Mouse (Mus musculus): ENCODE results near the gene Psma5. TPM values are rescaled to one million over a fixed set of nuclear protein-coding genes. Genes with fewer than 3 reads are reported as not detected.
"Not testable (repeated sequence)": the region's sequence is repeated elsewhere in the genome, so short reads cannot be mapped to it uniquely, and the experiment has no call there.

The Psma5 gene
- total RNA-seq (2022), result 10 to 100 TPM; 75.1 to 78.6 (median 77.7) TPM

DNA sequence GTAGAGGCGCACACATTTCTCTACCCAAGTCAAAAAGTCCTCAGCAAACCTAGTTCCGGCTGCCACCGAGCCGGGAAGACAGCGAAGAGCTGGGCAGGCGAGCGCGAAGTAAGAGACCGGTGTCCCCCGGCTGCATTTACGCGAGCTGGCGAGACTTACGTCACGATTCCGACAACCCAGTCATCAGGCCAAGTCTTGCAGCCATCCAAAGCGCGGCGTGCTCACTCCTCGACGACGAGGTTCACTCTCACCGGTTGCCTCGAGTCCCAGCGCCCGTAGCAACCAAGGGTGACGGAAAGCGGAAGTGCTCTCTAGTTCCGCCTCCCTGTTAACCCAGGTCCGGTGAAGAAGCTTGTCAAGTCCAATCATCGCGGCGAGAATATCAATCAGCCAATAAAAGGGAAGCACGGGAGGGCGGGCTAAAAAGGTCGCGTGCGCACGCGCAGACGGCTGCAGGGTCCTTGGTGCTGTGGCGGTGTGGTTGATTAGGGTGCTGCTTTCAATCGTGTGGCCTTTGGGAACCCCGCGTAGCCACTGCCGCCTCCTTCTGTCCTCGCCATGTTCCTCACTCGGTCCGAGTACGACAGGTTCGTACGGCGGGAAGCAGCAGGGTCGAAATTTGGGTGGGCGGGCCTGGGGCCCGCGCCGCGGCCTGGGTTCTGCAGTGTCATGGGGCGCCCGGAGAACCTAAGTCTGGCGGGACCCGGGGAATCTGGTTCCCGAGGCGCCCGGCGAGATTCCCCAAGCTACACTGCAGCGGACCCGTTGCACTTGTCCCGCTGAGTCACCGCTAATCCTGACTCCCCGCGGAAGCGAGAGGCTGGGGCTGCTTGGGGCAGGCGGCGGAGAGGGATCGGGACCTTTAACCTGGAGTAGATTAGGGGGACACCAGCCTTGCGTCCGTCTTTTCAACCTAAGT, at the start of gene Psma5:
Gene Psma5 (plus strand): TSS at position 208 of the 919 bp plus-strand sequence.
- peak; percentile 93 to 96 for DNase-seq (ENCODE audit: low spot score in 2 of 2)

DNA sequence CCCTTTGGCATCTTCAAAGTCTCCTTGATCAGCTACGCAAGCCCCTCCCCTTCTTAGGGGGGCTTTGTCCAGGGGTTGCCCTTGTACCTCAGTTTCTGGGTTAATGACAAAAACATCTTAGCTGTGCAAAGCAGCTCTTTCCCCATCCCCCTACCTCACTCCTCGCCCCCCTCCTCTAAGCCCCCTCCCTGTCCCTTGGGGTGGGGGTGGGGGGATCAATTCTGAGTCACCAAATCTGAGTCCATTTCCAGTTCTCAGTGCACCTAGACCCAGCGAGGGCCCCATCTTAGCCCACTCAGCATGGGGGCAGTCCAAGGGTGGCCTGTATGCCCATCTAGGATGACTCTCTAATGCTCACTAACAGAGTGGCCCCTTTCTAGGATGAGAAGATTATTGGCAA, 47.7 kb upstream of the Psma5 start:
- DNase-seq (ENCODE audit: low spot score in 2 of 2), result no peak

DNA sequence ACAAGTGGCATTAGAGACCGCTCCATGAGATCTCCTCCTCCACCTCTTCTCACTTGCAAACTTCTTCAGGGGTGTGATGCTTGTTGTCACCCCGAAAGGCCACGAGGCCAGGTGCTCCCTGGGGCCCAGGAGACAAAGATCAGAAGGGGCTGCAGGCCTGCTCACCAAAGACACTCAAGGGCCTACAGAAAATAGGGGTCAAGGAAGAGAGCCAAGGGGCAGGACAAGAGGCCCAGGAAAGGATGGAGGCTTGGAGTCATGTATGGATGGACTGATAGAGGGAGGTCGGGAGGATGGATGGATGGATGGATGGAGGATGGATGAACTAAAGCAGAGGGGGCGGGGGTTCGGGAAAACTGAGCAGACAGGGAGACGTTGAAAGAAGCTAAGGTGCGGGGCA, 47.2 kb upstream of the Psma5 start:
- peak in 1 of 2 experiments; percentile 14 for DNase-seq (ENCODE audit: low spot score in 2 of 2)

DNA sequence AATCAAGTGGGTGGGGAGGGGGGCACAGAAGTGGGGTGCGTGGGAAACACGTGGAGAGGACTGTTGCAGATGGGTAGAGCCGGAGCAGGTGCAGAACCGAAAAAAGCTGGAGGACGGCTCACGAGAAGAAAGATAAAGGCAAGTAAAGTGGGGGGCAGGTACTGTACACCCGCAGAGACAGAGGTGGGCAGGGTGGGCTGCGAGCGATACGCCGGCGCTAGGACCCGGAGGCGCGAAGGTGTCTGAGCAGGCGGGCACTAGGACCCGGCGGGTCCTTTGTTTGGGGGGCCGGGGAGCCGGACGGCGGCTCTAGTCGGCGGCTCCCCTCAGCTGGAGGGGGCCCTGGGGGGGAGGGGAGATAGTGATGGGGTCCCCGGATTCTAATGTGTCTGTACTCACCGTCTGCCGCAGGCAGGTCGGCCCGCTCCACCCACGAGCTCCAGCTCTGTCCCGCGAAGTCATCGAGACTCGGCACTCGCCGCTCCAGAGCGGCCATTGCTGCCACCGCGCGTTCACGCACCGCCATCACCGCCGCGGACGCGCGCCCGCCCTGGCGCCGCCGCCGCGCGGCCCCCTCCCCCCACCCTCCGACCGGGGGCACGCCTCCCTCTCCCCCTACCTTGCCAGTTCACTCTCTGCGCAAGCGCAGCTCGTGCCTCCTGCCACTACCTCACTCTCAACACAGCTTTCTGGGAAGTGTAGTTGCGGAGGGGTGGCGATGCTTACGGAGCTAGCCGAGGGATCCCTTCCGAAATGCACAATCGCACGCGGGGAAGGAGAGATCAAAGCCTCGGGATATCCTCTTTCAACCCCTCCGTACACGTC, 46.6 kb upstream of the Psma5 start:
- peak; percentile 94 for DNase-seq (ENCODE audit: low spot score in 2 of 2)

DNA sequence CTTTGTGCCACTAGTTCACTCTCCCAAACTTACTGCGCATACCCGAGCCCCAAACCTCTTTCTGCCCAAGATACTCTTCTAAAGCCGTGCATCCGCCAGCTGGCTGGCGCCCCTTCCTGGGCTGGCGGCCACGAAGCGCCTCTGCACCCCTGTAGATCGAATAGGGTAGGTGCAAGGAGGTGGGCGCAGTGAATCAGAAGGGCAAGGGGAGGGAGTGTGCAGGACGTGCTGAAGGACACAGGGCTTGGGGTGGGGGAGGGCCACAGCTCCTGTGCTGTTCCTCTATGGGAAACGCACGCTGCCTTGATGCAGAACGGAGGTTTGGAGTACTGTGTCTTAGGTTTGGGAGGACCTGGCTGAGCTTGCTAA, 46.0 kb upstream of the Psma5 start, which contains the start of gene Atxn7l2:
Gene Atxn7l2 (minus strand): TSS at position 164 of the 369 bp plus-strand sequence.
- DNase-seq (ENCODE audit: low spot score in 2 of 2), result no peak

DNA sequence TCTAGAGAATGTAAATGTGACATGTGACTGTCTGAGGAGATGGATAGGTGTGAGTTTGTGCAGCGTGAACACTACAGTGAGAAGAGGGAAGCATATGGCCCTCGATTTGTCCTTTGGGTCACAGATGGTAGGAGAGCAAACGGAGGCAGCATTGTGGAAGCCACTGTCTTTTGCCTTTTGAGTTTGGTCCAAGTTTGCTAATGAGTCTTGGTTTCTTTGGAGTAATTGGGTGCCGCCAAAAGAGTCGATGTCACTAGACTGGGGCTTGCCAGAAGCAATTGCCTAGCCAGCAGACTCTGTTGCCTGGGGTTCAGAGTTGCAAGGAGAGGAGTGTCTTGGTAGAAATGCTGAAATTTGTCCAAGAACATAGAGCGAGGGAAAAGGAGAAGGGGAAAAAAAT, 44.9 kb upstream of the Psma5 start:
- peak in 1 of 2 experiments; percentile 44 for DNase-seq (ENCODE audit: low spot score in 2 of 2)

DNA sequence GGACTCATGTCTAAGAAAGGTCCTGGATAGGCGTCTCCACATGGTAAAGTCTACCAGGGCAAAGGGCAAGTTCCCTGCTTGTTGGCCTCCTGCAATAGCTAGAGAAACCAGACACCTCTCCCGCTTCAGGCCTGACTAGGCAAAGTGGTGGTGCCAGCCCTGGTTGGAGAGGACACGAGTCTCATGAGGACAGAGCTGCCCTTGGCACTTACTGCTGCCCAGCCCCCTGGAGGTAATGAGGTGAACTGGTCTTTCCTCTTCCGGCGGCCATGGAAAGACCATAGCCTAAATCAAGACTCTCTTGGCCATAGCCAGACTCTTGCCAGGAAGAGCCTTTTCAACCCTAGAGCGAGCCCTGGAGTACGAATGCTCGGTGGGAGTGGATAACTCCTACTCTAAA, 44.3 kb upstream of the Psma5 start:
- DNase-seq (ENCODE audit: low spot score in 2 of 2), result no peak

DNA sequence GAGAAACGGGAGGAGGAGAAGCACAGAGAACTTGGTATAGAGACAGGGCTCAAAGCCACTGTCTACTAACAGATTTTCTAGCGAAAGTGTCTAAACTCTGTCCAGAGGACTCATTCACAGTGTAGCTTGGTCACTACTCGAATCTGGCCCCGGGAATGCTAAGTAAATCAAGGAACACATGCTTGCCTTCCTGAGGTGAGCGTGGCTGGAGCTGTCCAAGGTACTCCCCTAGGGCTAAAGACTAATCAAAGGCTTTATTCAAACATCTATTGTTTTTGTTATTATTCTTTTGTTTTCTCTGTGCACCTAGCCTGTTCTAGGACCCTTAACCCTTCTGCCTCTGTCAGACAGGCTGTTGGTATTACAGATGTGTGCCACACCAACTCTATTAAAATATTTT, 42.0 kb upstream of the Psma5 start:
- DNase-seq (ENCODE audit: low spot score in 2 of 2), result no peak

DNA sequence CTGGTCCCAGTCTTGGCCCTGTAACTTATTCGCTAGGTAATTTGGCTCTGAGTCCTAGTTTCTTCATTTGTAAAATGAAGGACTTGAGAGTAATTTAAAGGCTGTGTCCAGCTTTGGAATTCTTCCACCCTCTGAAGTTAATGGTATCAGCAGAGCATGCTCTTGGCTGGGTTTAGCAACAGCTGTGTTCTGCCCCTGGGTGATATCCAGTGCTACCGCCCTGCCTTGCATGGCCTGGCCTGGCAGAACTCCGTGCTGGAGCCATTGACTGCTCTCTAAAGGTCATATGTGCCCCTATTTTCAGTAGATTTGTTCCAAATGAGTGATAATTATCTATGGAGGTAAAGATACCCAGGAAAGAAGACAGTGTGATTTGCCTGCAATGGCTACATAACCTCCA, 36.1 kb upstream of the Psma5 start:
- no peak for DNase-seq (ENCODE audit: low spot score in 2 of 2)

DNA sequence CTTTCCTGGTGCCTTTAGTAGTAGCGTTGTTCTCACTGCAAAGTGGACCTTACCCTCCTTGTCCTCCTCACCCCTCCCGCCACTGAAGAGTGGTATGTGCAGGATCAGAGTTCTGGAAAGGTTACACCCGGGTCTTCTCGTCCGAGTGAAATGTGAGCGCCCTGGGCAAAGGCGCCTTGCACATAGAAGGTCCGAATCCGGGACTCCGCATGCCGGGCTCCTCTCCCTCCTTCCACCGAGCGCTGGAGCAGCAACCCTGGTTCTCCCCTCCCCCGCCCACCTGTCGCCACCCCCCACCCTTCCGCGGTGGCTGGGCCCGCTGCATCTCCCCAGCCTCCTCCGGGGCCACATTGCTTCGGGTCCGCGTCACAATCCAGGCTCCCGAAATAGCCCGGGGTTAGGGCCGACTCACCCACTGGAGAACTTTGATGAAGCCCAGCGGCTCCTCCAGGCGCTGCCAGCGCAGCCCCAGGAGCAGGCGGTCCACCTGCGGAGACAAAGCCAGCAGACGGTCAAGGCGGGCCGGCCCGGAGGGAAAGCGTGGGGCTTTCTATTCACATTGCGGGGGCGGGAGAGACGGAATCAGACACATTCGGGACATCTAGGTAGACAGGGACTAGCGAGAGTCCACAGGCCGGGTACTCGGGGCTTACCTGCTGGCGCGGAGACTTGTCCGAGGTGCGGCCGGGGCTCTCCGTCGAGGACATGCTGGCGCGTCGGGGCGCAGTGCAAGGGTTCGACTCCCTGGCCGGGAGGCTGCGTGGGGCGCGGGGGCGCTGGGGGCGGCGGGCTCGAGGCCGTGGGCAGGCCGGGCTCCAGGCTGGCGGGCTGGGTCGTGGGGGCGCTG, 30.8 kb upstream of the Psma5 start:
- no peak for DNase-seq (ENCODE audit: low spot score in 2 of 2)

DNA sequence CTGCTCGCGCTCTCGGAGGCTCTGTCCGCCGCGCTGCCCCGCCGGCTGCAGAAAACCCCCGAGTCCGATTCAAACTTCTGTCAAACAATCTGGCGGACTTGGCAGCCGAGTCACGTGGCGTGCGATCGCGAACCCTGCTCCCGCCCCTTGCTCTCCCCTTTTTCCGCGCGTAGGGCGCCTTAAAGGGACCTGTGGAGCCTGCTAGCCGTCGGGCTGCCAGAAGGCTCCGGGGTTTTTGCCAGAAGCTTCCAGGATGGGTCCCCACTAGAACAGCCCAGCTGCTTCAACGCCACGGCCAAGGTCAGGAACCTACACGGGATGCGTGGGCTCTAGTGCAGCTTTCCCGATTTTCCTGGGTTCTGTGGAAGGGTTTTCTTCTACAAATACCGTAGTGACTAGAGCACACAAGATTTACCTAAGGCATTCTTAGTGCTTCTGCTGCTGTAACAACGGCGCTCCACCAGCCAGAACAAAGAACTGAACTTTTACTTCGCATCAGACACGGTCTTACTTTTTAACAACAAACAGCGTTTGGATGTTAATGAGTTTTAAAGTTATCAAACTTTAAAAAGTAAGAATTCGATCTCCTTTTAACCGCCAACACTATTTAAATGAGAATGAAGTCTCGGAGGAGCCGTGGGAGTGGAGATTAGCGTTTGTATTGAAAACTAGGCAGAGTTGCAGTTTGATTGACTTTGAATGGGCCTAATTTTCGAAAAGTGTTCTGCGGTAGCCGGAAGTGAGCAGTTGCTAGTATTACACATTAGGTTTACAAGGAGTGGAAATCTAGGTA, 30.0 kb upstream of the Psma5 start, which contains the start of gene Sypl2:
Gene Sypl2 (minus strand): TSS at position 91 of the 793 bp plus-strand sequence.
- no peak for DNase-seq (ENCODE audit: low spot score in 2 of 2)

DNA sequence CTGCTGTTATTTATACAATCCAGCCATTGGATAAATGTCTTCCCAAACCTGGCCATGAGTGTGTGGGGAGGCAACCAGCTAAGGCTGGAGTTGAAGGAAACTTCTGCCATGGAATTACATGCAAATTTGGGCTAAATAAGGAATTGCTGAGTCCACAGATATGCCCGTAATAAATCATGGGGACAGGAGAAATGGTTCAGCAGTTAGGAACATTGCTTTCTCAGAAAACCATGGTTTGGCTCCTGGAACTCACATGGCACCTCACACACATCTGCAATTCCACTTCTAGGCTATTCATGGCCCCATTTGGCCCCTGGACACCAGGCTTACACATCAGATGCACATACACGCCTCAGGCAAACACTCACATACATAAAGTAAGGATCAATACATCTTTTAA, 29.2 kb upstream of the Psma5 start:
- no peak for DNase-seq (ENCODE audit: low spot score in 2 of 2)

DNA sequence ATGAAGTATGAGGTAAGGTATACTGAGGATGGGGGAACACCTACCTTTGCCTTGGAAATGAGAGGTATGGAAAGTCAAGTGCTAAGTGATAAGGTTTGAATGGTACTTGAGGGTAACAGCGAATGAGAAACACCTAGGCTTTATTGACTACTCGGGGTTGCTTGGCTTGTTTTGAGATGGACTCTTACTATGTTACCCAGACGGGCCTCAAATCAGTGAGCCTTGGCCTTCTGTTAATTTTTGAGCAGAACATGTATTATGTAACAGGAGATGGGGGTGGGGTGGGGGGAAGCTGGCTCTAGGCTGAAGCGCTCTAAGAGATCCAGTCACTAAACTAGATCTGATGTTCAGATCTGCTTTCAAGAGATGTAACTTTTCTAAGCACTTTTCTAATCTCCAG, 25.1 kb upstream of the Psma5 start:
- DNase-seq (ENCODE audit: low spot score in 2 of 2), result no peak

DNA sequence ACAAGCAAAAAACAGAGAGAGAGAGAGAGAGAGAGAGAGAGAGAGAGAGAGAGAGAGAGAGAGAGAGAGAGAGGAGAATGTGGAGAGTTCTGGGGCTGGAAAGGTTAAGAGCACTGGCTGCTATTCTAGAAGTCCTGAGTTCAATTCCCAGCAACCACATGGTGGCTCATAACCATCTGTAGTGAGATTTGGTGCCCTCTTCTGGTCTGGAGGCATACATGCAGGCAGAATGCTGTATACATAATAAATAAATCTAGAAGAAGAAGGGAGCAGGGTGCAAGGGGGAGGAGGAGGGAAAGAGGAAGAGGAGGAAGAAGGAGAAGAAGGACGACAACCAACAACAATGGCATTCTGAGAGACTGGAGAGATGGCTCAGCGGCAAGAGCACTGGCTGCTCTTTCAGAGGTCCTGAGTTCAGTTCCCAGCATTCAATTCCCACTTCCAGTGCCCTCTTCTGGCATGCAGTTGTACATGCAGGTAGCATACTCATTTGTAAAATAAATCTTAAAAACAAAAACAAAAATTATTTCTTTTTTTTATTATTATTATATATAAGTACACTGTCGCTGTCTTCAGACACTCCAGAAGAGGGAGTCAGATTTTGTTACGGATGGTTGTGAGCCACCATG, 19.1 kb upstream of the Psma5 start:
- not testable (repeated sequence) for DNase-seq (ENCODE audit: low spot score in 2 of 2)

DNA sequence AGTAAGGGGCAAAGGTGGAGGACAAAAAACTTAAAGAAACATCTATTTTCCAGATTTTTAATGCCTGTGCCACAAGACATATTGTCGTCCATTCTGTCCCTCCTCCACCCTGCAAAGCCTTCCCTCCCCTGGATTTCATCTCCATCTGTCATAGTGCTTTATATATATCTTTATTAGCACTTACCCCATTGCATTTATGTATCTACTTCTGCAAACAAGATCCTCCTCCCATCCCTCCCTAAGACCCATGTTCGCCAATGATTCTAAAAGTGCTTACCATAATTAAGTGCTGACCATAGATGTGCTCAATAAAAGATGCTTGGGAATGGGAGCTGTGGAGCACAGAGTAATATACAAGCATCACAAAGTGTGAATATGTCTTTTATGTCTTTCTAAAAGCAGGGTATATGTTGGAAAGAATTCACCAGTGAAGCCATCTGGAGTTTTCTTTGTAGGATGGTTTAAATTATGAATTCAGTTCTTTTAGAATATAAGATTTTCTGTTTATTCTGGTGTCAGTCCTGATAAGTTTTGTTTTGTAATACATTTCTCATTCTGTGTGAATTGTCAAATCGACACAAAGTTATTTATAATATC, 15.4 kb upstream of the Psma5 start:
- DNase-seq (ENCODE audit: low spot score in 2 of 2), result no peak

DNA sequence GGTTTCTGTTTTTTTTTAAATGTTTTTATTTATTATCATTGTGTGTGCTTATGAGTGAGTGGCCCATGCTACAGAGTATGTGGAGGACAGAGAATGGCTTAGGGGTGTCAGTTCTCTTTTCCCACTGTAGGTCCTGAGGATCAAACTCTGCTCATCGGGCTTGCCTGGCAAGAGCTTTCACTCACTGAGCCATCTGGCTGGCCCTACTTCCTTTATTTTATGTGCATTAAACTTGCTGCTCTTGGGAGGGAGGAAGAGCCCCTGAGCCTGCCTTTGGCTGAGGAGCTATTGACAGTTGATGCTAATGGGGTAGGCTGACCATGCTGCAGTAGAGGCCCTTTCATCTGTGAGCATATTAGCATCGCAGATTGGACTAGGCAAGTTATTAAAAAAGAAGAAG, 9.9 kb upstream of the Psma5 start:
- DNase-seq (ENCODE audit: low spot score in 2 of 2), result no peak

DNA sequence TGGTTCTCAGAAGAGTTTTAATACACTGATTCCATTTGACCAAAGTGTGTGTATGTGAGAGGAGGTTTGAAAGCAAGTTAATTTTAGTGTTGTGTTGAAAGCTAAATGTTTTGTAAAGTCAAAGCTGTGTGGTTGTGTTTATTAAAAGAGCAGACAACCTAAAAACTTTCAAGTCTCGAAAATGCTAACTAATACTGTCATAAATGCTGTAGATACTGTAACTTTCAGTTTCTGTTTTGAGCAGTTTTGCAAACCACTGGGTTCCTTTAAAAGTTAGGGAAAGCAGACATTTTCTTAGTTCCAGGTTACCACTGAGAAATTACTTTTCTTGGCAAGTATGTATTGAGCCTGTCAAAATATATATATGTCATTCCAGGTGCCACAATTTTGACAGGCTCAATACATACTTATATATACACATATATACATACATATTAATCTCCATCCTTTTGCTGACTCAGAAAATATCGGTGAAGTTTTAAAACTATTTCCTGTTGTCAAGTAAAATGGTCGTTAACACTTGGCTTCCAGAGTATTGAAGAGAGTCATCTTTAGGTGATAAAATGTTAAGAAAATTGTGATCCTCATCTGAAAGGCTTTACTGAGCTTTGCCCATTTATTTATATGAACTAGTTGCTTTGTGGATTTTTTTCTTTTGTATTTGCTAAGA, 1.2 kb downstream of the Psma5 start:
- no peak for DNase-seq (ENCODE audit: low spot score in 2 of 2)

DNA sequence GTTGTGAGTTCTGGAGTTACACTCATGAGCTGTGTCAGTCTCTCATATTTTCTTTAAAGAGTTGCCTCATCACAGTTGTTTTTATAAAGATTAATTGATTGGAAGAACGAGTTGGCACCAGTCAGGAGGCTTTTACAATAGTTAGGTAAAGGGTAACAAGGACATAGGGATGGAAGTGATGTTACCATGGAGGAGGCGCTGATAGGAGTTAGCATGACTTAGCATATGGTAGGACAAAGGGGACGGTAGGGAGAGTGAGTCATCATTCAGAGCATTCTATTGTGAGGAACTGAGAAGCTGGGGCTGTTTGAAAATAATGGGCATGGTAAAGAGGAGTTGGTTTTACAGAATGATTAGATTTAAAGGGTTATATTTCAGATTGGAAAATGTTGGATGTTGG, 2.6 kb downstream of the Psma5 start:
- DNase-seq (ENCODE audit: low spot score in 2 of 2), result no peak

DNA sequence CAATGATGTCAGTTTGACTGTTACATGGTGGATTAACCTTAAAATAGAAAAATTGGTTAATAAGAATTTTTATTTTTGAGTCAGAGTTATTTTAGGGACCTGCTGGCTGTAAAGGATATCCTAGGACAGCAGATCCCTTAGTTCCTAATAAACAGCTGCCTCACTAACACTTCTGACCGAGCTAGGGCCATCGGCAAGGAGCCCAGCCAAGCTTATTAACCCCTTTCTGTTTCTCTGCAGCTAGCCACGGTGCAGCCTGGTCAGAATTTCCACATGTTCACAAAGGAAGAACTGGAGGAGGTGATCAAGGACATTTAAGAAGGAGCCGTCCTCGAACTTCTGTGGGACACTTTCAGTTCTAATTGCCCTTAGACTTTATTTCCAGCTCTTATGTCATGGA, 22.8 kb downstream of the Psma5 start:
- not testable (repeated sequence) for DNase-seq (ENCODE audit: low spot score in 2 of 2)

All from layer of hippocampus, adult 8-10 months (tissue).